Mouse (Mus musculus) cerebellum, adult 9-11 months (tissue): ENCODE results near the gene Gm382.

Experiments
- DNase-seq: peaks from one replicate; pipeline ENCODE4 v3.0.0; 2022

Gene Gm382

DNA sequence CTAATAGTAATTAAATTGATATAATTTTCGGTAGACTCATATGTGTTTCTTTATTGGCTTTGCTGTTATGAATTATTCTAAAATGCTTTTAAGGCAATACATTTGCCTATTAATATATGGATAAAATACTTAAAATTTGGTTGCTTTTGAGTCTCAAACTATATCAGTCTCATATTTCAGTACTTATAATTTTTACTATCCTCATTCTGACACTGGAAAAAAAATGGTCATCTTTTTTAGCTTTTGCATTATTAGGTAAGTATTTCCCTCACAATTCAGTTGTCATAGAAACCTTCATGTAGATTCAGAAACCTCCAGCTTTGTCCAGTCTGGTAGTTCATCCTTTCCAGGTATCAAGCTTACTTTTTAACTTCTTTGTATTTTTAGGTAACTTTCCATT is at the start of gene Gm382:
Gene Gm382 (plus strand): TSS at position 301 of the 400 bp plus-strand sequence.
- no peak for DNase-seq

DNA sequence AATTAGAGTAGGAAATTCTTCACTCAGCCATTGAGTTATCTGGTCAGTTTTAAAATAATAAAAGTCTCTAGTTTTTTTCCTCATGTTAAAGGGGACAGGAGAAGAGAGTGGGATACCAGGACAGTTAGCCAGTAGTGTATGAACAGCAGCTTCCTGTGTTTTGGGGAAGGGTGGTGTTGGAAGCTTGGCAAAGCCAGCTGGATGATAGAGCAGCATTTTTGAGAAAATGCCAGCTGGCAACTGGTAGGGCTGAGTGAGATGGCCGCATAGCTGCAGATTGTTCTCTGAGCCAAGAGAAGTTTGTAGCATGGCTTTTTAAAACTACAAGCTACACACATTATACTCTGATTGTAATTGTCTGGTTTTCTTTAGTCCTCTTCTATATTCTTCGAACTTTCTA is 30.4 kb downstream of the Gm382 start:
- no peak for DNase-seq

GRCm38 (mm10) chrX:127091282-127091681 is 51.5 kb downstream of the Gm382 start:
- no peak for DNase-seq

GRCm38 (mm10) chrX:127093036-127093435 is 53.3 kb downstream of the Gm382 start:
- DNase-seq, result no peak

GRCm38 (mm10) chrX:127093961-127094360 is 54.2 kb downstream of the Gm382 start:
- no peak for DNase-seq

DNA sequence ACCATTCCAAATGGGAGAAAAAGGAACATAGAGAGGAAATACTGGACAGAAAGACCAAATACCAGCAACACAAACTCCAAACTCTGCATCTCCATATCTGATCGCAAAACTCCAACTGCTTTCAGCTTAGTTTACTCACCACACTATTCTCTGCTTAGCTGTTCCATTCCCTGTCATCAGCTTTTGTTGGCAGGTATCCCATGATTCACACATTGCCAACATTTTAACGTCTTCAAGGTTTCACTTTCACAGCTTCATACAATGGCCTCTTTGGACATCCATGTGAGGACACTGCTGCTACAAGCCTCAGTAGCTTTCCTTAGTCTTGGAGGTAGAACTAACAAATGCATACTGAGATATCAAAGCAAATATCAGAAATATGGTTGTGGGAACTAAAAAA is 64.6 kb downstream of the Gm382 start:
- DNase-seq, result no peak
